Mouse (Mus musculus) liver, embryonic 16.5 days (tissue): ENCODE results near the gene Idnk. TPM values are rescaled to one million over a fixed set of nuclear protein-coding genes. Genes with fewer than 3 reads are reported as not detected.

ENCODE experiments used
- ATAC-seq: fragments of 200-750 bp; cut with Nextera tagmentation; 2 replicates; pipeline ENCODE4 v1.8.0; 2017; ENCODE audit warnings: low read depth, mild to moderate bottlenecking, moderate number of reproducible peaks, moderate library complexity
- H3K27ac ChIP-seq: fragments of 300-500 bp; sonication (generic); 2 replicates; pipeline ENCODE4 v1.5.1; 2014; ENCODE audit warnings: mild to moderate bottlenecking, low read length
- H3K27me3 ChIP-seq: fragments of 300-500 bp; sonication (generic); 2 replicates; pipeline ENCODE4 v1.6.1; 2014; ENCODE audit warnings: low read depth, low read length, mixed read lengths; ENCODE audit not compliant: control insufficient read depth, insufficient read depth
- H3K36me3 ChIP-seq: fragments of 300-500 bp; sonication (generic); 2 replicates; pipeline ENCODE4 v1.6.1; 2014; ENCODE audit warnings: mild to moderate bottlenecking; ENCODE audit not compliant: control insufficient read depth, insufficient read depth
- H3K4me1 ChIP-seq: fragments of 300-500 bp; sonication (generic); 2 replicates; pipeline ENCODE4 v1.6.1; 2014; ENCODE audit warnings: low read depth, low read length, mixed read lengths; ENCODE audit not compliant: control insufficient read depth
- H3K4me2 ChIP-seq: fragments of 300-500 bp; sonication (generic); 2 replicates; pipeline ENCODE4 v1.6.1; 2014; ENCODE audit warnings: low read depth, low read length, mixed read lengths
- H3K4me3 ChIP-seq: fragments of 300-500 bp; sonication (generic); 2 replicates; pipeline ENCODE4 v1.5.1; 2014; ENCODE audit warnings: low read depth, mild to moderate bottlenecking, low read length
- H3K9ac ChIP-seq: fragments of 300-500 bp; sonication (generic); 2 replicates; pipeline ENCODE4 v1.6.1; 2014; ENCODE audit warnings: low read depth, low read length
- H3K9me3 ChIP-seq: fragments of 300-500 bp; sonication (generic); replicated peaks from 2 replicates; pipeline ENCODE4 v1.6.1; 2016; ENCODE audit warnings: low read length; ENCODE audit not compliant: control insufficient read depth
- WGBS: fragments of 180-500 bp; shearing (Covaris S2); extraction: QIAGEN DNeasy Blood & Tissue Kit; methylation state at CpG from one replicate; pipeline ENCODE4 v1.1.7; 2014; ENCODE audit not compliant: insufficient replicate concordance; 5-methylcytosine and 5-hydroxymethylcytosine counted together
- polyA plus RNA-seq: library from polyadenylated mRNA; unstranded; fragments of >200 nt; fragmentation: Nextera tagmentation; extraction: Ambion mirVana; gene quantifications from 2 replicates; pipeline ENCODE4 v1.2.1, GENCODE M21; 2015

The Idnk gene
- polyA plus RNA-seq, 1 experiment from 2014 or later = 18.9 TPM

DNA sequence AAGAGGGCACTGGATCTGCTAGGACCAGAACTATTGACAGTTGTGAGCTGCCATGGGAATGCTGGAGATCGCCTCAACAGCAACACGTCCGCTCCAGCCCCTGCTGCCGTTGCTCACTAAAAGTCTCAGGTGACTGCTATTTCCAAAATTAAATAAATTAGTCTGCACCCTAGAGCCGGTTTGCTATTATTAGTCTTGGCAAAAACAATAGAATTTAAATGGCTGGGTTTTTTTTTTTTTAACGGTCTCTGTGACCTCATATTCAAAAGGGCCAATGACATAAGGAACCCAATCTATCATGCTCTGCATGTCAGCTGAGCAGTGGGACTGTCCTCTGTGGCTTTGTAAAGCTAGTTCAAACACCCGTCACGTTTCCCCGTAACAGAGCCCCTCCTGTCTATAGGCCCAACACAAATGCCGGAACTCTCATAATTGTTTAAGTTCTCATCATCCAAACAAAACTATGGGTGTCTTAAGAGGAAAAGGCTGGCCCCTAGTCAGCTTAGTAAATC lies 34.6 kb upstream of the Idnk start:
- no peak; the same call in 1 of the 2 replicates for ATAC-seq
- Histone ChIP-seq H3K9ac (no peak overlapping the region), H3K4me2 (peak overlapping the region; percentile 17; the same call in 1 of the 2 replicates), H3K9me3 (no peaks in the 10 kb centered on the region), H3K27ac (peak overlapping the region; percentile 70), H3K4me1 (peaks cover 20% of the 10 kb centered on the region), H3K27me3 (no peaks in the 10 kb centered on the region), H3K4me3 (0 out of 2 replicates have a peak overlapping the region, but pooled peaks have one; percentile 4), H3K36me3 (peaks cover 2% of the 10 kb centered on the region; the same call in 1 of the 2 replicates)
- WGBS = 57% methylated on average over 10 of the region's 10 CpGs

DNA sequence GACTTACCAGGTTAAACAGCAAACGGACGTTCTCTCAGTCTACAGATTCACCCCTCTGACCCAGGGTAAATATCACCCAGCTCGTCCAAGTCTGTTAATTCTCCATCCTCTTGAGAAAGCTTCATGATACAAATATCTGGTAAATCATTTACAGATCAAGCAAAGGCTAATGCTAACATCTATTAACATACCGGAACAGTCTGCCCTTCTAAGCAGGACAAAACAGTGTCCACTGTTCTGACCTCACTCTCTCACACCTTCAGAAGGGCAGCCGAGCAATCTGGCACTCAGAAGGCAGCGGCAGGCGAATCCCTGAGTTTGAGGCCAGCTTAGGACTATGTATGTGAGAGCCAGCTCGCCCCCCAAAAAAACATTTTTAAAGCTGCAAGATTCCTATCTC lies 34.1 kb upstream of the Idnk start:
- 71% methylated on average over 8 of the region's 8 CpGs for WGBS
- no peak overlapping the region for H3K9ac ChIP-seq
- ATAC-seq = peak; percentile 51
- peak overlapping the region; percentile 70 for H3K27ac ChIP-seq
- peaks cover 20% of the 10 kb centered on the region for H3K4me1 ChIP-seq
- no peaks in the 10 kb centered on the region for H3K27me3 ChIP-seq
- no peak overlapping the region for H3K4me3 ChIP-seq
- no peak overlapping the region for H3K4me2 ChIP-seq
- H3K9me3 ChIP-seq = no peaks in the 10 kb centered on the region
- H3K36me3 ChIP-seq = peaks cover 2% of the 10 kb centered on the region; the same call in 1 of the 2 replicates

DNA sequence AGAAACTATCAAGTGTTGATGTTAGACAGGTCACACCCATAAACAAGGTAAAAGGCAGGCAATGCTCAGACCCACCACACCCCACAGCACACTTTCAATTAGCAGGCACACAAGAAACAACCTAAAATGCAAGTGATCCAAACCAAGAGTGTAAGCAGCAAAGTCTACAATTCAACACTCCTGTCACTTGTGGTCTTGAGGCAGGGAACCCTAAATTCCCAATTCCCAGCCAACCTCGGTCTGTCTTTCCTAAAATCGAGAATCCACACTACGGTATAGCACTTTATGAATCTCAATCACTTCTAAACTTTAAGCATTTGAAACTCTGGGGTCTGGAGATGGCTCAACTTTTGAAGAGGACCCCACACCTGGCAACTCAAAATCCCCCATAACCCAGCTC lies 33.2 kb upstream of the Idnk start:
- no peak for ATAC-seq
- Histone ChIP-seq H3K36me3 (peaks cover 2% of the 10 kb centered on the region; the same call in 1 of the 2 replicates), H3K4me1 (peaks cover 20% of the 10 kb centered on the region), H3K9ac (no peak overlapping the region), H3K27me3 (no peaks in the 10 kb centered on the region), H3K9me3 (no peaks in the 10 kb centered on the region), H3K4me2 (no peak overlapping the region), H3K4me3 (no peak overlapping the region), H3K27ac (no peak overlapping the region; the same call in 1 of the 2 replicates)
- 76% methylated on average over 3 of the region's 3 CpGs for WGBS

DNA sequence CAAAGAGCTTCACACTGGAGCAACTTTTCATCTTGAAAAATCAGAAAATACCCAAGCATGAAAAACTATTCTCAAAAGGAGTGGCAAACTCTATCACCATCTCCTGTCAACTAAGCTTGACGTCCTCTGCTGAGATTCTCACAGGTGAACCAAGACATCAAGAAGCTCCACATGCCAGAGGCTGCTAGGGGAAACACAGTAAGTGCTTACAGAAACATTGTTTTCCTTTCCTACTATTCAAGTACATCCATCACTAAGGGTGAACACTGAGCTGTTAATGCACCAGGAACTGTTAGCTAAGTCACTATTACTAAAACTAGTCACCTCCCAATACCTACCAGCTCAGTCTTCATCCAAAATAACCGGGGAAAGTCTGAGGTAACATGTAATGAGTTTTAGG lies 32.5 kb upstream of the Idnk start:
- no peaks in the 10 kb centered on the region for H3K27me3 ChIP-seq
- WGBS = 43% methylated on average over 2 of the region's 2 CpGs
- ATAC-seq = no peak
- H3K4me2 ChIP-seq = no peak overlapping the region; the same call in 1 of the 2 replicates
- no peak overlapping the region for H3K27ac ChIP-seq
- no peak overlapping the region for H3K9ac ChIP-seq
- no peak overlapping the region for H3K4me3 ChIP-seq
- no peaks in the 10 kb centered on the region for H3K9me3 ChIP-seq
- peaks cover 2% of the 10 kb centered on the region; the same call in 1 of the 2 replicates for H3K36me3 ChIP-seq
- peaks cover 26% of the 10 kb centered on the region for H3K4me1 ChIP-seq

DNA sequence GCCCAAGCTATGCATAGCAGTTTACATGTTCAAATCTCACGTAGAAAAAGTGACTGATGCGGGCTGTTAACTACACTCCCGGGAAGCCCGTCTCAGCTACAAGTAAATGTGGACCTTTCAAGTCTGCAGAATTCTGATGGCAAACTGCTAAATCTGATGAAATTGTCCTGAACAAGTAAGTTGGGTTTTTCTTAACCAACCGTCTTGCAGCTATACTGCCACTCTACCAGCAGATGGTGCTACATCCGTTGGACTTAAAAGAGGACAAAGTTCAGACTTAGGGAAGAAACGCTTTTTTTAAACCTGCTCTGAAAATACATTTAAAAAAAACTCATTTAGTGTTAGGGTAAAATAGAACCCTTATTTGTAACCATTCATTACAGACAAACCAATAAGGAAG lies 31.3 kb upstream of the Idnk start:
- Histone ChIP-seq H3K27me3 (no peaks in the 10 kb centered on the region), H3K27ac (no peak overlapping the region), H3K4me2 (peak overlapping the region; percentile 55), H3K4me1 (peaks cover 29% of the 10 kb centered on the region), H3K9me3 (no peaks in the 10 kb centered on the region), H3K4me3 (peak overlapping the region; percentile 43), H3K36me3 (peaks cover 2% of the 10 kb centered on the region; the same call in 1 of the 2 replicates), H3K9ac (no peak overlapping the region)
- ATAC-seq = no peak
- 27% methylated on average over 7 of the region's 7 CpGs for WGBS

DNA sequence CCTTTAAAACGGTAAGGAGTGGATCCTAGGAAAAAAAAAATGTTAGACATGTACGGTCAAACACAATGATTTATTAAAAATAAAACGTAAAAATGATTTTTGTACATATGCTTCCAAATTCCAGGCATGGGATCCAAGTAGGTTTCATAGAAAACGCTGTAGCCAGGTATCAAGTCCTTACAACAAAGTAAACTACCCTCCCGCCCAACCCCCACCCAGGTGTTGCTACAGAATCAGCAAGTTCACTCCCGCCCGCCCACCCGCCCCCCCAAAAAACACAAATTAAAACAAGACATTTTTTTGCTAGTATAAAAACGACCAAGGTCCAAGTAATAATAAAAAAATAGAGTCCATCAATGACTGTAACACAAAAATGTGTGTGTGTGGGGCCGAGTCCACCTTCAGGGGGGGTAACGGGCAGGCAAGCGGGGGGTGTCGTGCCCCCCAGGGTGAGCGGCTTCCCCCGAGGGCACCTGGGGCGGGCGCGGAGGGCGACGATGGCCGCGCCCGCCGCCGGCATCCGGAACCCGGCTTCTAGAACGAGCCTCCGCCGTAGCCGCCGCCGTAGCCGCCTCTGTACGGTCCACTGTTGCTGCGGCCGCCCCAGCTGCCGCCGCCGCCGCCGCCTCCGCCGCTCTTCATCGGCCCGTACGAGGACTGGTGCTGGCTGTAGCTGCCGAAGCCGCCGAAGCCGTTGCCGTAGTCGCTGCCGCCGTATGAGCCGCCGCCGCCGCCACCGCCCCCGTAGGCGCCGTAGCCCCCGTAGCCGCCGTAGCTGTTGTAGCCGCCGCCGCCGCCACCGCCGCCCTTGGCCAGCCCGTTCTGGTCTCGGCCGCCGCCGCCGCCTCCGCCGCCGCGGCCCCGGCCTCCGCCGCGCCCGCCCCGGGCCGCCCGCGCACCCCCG lies 30.3 kb upstream of the Idnk start:
- Histone ChIP-seq H3K4me1 (peaks cover 29% of the 10 kb centered on the region), H3K36me3 (peaks cover 2% of the 10 kb centered on the region; the same call in 1 of the 2 replicates), H3K27ac (peak overlapping the region; percentile 96), H3K9me3 (no peaks in the 10 kb centered on the region), H3K4me2 (peak overlapping the region; percentile 74), H3K27me3 (no peaks in the 10 kb centered on the region), H3K9ac (peak overlapping the region; percentile 97), H3K4me3 (peak overlapping the region; percentile 92)
- under 1% methylated on average over 50 of the region's 92 CpGs for WGBS
- ATAC-seq = no peak

DNA sequence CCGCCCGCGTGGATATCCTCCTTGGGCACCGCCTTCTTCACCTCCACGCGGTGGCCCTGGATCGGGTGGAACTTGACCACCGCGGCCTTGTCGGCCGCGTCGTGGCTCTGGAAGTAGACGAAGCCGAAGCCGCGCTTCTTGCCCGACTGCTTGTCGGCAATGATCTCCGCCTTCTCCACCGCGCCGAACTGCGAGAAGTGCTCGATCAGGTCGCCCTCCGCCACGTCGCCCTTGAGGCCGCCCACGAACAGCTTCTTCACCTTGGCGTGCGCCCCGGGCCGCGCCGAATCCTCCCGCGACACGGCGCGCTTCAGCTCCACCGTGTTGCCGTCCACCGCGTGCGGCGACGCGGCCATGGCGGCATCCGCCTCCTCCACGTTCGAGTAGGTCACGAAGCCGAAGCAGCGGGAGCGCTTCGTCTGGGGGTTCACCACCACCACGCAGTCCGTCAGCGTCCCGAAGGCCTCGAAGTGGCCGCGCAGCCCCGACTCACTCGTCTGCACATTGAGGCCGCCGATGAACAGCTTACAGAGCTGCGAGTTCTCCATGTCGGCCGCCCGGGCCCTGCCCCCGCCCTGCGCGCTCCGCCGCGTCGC lies 29.6 kb upstream of the Idnk start:
- H3K27ac ChIP-seq = peak overlapping the region; percentile 96
- peak overlapping the region; percentile 74 for H3K4me2 ChIP-seq
- peaks cover 29% of the 10 kb centered on the region for H3K4me1 ChIP-seq
- H3K4me3 ChIP-seq = peak overlapping the region; percentile 92
- no peaks in the 10 kb centered on the region for H3K27me3 ChIP-seq
- ATAC-seq = peak; percentile 17
- peak overlapping the region; percentile 97 for H3K9ac ChIP-seq
- H3K9me3 ChIP-seq = no peaks in the 10 kb centered on the region
- peaks cover 2% of the 10 kb centered on the region; the same call in 1 of the 2 replicates for H3K36me3 ChIP-seq
- under 1% methylated on average over 80 of the region's 81 CpGs for WGBS

DNA sequence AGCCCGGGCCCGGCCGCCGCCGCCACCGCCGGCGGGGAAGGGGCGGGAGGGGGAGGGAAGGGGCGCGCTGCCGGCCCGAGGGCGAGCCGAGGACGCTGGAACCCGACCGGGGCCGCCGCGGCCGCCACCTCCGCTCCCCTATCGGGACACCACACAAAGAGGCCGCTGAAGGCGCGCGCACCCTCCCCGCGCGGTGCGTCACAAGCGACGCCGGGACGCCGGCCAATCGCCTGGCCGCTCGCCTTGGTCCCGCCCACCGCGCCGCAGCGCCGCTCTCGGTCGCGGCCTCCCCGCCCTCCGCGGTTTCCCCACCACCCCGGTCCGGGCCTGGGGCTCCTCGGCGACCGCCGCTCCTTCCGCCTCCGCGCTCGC lies 29.1 kb upstream of the Idnk start, which contains the start of gene Hnrnpa0:
Gene Hnrnpa0 (minus strand): TSS at position 161 of the 372 bp plus-strand sequence.
- H3K36me3 ChIP-seq = peaks cover 2% of the 10 kb centered on the region; the same call in 1 of the 2 replicates
- no peaks in the 10 kb centered on the region for H3K27me3 ChIP-seq
- ATAC-seq = peak; percentile 88
- peaks cover 29% of the 10 kb centered on the region for H3K4me1 ChIP-seq
- H3K9ac ChIP-seq = peak within 1 kb of the TSS; percentile 97
- 0% methylated on average over 26 of the region's 62 CpGs for WGBS
- no peaks in the 10 kb centered on the region for H3K9me3 ChIP-seq
- H3K4me2 ChIP-seq = peak within 1 kb of the TSS; percentile 86
- peak within 1 kb of the TSS; percentile 92 for H3K4me3 ChIP-seq
- peak within 1 kb of the TSS; percentile 96 for H3K27ac ChIP-seq
